Mouse (Mus musculus) limb, embryonic 14.5 days (tissue): ENCODE measurements around the gene 5530400C23Rik. TPM values are rescaled to one million over a fixed set of nuclear protein-coding genes. Genes with fewer than 3 reads are reported as not detected.
"Not testable (repeated sequence)": the region's sequence is repeated elsewhere in the genome, so short reads cannot be mapped to it uniquely, and the experiment has no call there.

Source experiments
- ATAC-seq: fragments of 200-750 bp; cut with Nextera tagmentation; 2 replicates; pipeline ENCODE4 v1.8.0; 2017; ENCODE audit warnings: low read depth, moderate number of reproducible peaks, moderate TSS enrichment; ENCODE audit not compliant: low FRiP score
- DNase-seq: peaks from one replicate; pipeline ENCODE4 v3.0.0-alpha.2; 2015; ENCODE audit warnings: low spot score
- H3K27ac ChIP-seq: fragments of 300-500 bp; sonication (generic); replicated peaks from 2 replicates; pipeline ENCODE4 v1.5.1; 2014; ENCODE audit warnings: low read depth, mild to moderate bottlenecking, low read length, moderate library complexity, mixed read lengths
- H3K27me3 ChIP-seq: fragments of 300-500 bp; sonication (generic); 2 replicates; pipeline ENCODE4 v1.6.1; 2014; ENCODE audit warnings: low read length, mixed read lengths; ENCODE audit not compliant: control insufficient read depth, insufficient read depth
- H3K36me3 ChIP-seq: fragments of 300-500 bp; sonication (generic); 2 replicates; pipeline ENCODE4 v1.6.1; 2014; ENCODE audit warnings: mild to moderate bottlenecking, low read length, moderate library complexity, mixed read lengths; ENCODE audit not compliant: control insufficient read depth, insufficient read depth
- H3K4me1 ChIP-seq: fragments of 300-500 bp; sonication (generic); 2 replicates; pipeline ENCODE4 v1.6.1; 2014; ENCODE audit warnings: antibody characterized with exemption, low read length, mixed read lengths; ENCODE audit not compliant: control insufficient read depth, insufficient read depth
- H3K4me2 ChIP-seq: fragments of 300-500 bp; sonication (generic); replicated peaks from 2 replicates; pipeline ENCODE4 v1.6.1; 2014; ENCODE audit warnings: low read depth, mild to moderate bottlenecking, low read length, moderate library complexity; ENCODE audit not compliant: severe bottlenecking
- H3K4me3 ChIP-seq: fragments of 300-500 bp; sonication (generic); replicated peaks from 2 replicates; pipeline ENCODE4 v1.5.1; 2014; ENCODE audit warnings: low read length
- H3K9ac ChIP-seq: fragments of 300-500 bp; sonication (generic); 2 replicates; pipeline ENCODE4 v1.6.1; 2014; ENCODE audit warnings: mild to moderate bottlenecking, low read depth, low read length, moderate library complexity; ENCODE audit not compliant: severe bottlenecking
- H3K9me3 ChIP-seq: fragments of 300-500 bp; sonication (generic); 2 replicates; pipeline ENCODE4 v1.6.1; 2016; ENCODE audit warnings: low read length; ENCODE audit not compliant: control insufficient read depth
- POLR2A ChIP-seq: fragments of 200-500 bp; IDR thresholded peaks from 2 replicates; pipeline ENCODE4 v1.8.0; 2012; ENCODE audit warnings: inconsistent platforms, mild to moderate bottlenecking, moderate library complexity, borderline replicate concordance; ENCODE audit not compliant: insufficient read depth, insufficient read length; ENCODE audit errors: extremely low read depth
- WGBS: fragments of 180-500 bp; shearing (Covaris S2); extraction: QIAGEN DNeasy Blood & Tissue Kit; methylation state at CpG from one replicate; pipeline ENCODE4 v1.1.7; 2014; 5-methylcytosine and 5-hydroxymethylcytosine counted together
- polyA plus RNA-seq, 2 experiments: library from polyadenylated mRNA; depleted of rRNA in 1 of 2; stranded (reverse) in 1 of 2; unstranded in 1 of 2; fragments of >200 nt; fragmentation: Nextera tagmentation in 1 of 2; extraction: Ambion mirVana in 1 of 2; gene quantifications; 2 replicates each; pipeline versions ENCODE4 v1.2.1 to v1.2.3; 2012 to 2014

Gene 5530400C23Rik
- polyA plus RNA-seq (2012; rRNA removed), result not detected in 2 replicates
- not detected in 2 replicates for polyA plus RNA-seq (2014; fragmentation: Nextera tagmentation; extraction: Ambion mirVana)

GRCm38 (mm10) chr6:133291916-133292315, at the start of gene 5530400C23Rik:
5530400C23Rik (plus strand) TSS chr6:133292216.
- ATAC-seq, result not testable (repeated sequence)

GRCm38 (mm10) chr6:133305952-133306715, 14.1 kb downstream of the 5530400C23Rik start:
- DNase-seq, result no peak
- no peak for TF ChIP-seq POLR2A
- no peaks in the 10 kb centered on the region for H3K9me3 ChIP-seq
- ATAC-seq, result no peak
- WGBS, result 81% methylated on average over 3 of the region's 3 CpGs
- no peaks in the 10 kb centered on the region for H3K27me3 ChIP-seq
- H3K9ac ChIP-seq, result no peak overlapping the region
- H3K27ac ChIP-seq, result no peak overlapping the region
- H3K4me1 ChIP-seq, result no peaks in the 10 kb centered on the region
- H3K4me2 ChIP-seq, result no peak overlapping the region
- no peaks in the 10 kb centered on the region for H3K36me3 ChIP-seq
- no peak overlapping the region for H3K4me3 ChIP-seq

More at GRCm38 (mm10) chr6:133291916-133292315, at the start of gene 5530400C23Rik:
- not testable (repeated sequence) for DNase-seq, H3K4me2 ChIP-seq, H3K9me3 ChIP-seq, H3K36me3 ChIP-seq, H3K27me3 ChIP-seq, H3K4me3 ChIP-seq, H3K4me1 ChIP-seq, H3K27ac ChIP-seq, H3K9ac ChIP-seq

- not testable (repeated sequence) for H3K36me3 ChIP-seq, H3K27me3 ChIP-seq, ATAC-seq, H3K4me2 ChIP-seq, H3K27ac ChIP-seq, H3K9me3 ChIP-seq, H3K9ac ChIP-seq, DNase-seq, H3K4me3 ChIP-seq, H3K4me1 ChIP-seq
- 85% methylated on average over 2 of the region's 2 CpGs for WGBS
Observed at GRCm38 (mm10) chr6:133313896-133314295, 21.9 kb downstream of the 5530400C23Rik start.

- Histone ChIP-seq H3K9ac (no peak overlapping the region), H3K36me3 (no peaks in the 10 kb centered on the region), H3K4me2 (no peak overlapping the region), H3K4me3 (no peak overlapping the region), H3K27ac (no peak overlapping the region), H3K9me3 (no peaks in the 10 kb centered on the region), H3K4me1 (no peaks in the 10 kb centered on the region), H3K27me3 (no peaks in the 10 kb centered on the region)
- no peak for DNase-seq
- no peak for TF ChIP-seq POLR2A
- 73% methylated on average over 1 of the region's 1 CpGs for WGBS
- no peak for ATAC-seq
Observed at GRCm38 (mm10) chr6:133338535-133338934, 46.5 kb downstream of the 5530400C23Rik start.

- not testable (repeated sequence) for H3K27ac ChIP-seq
Observed at GRCm38 (mm10) chr6:133341731-133342130, 49.7 kb downstream of the 5530400C23Rik start.

More at GRCm38 (mm10) chr6:133341731-133342130, 49.7 kb downstream of the 5530400C23Rik start:
- not testable (repeated sequence) for DNase-seq, ATAC-seq, H3K27me3 ChIP-seq, H3K4me2 ChIP-seq, H3K4me1 ChIP-seq, H3K4me3 ChIP-seq, H3K9me3 ChIP-seq, H3K36me3 ChIP-seq, H3K9ac ChIP-seq
- WGBS, result 33% methylated on average over 5 of the region's 5 CpGs

Other genes with a start within 250 kb of the 5530400C23Rik start
- not detected in 2 replicates for gene Tas2r140, start 236.4 kb upstream of the 5530400C23Rik start, polyA plus RNA-seq (2012; rRNA removed)
- not detected in 2 replicates for gene Tas2r140, start 236.4 kb upstream of the 5530400C23Rik start, polyA plus RNA-seq (2014; fragmentation: Nextera tagmentation; extraction: Ambion mirVana)
- 29.6 and 62.2 TPM in 2 replicates for gene Smim10l1, start 187.3 kb upstream of the 5530400C23Rik start, polyA plus RNA-seq (2012; rRNA removed)
- gene Smim10l1, start 187.3 kb upstream of the 5530400C23Rik start, polyA plus RNA-seq (2014; fragmentation: Nextera tagmentation; extraction: Ambion mirVana), result 69.5 and 70.4 TPM in 2 replicates